Mouse (Mus musculus) kidney, postnatal 25 days (tissue): ENCODE measurements around the gene Rcan2.

Source experiments
- DNase-seq, 2 experiments: peaks; one replicate each; pipeline ENCODE4 v3.0.0; 2021; ENCODE audit warnings: mixed read lengths in 2 of 2

Gene Rcan2

GRCm38 (mm10) chr17:44025011-44025410 is 223.9 kb downstream of the Rcan2 start:
- no peak for DNase-seq

DNA sequence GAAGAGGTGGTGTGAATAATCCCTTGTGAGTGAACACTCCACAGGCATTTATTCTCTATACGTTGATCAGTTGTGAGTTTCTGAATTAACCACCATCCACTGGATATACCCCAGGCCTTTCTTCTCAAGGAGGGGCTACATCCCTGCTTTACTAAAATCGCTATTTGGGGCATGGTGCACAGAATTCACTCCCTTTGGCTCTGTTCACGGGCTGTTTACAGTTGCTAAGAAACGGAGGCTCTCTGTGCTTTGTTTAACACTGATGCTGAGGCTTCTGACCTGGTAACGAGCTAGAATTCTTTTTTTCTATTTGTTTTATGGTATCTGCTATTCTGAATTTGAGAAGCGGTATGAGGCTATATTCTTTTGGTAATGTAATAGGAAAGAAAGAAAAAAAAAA is 224.8 kb downstream of the Rcan2 start:
- no peak for DNase-seq

DNA sequence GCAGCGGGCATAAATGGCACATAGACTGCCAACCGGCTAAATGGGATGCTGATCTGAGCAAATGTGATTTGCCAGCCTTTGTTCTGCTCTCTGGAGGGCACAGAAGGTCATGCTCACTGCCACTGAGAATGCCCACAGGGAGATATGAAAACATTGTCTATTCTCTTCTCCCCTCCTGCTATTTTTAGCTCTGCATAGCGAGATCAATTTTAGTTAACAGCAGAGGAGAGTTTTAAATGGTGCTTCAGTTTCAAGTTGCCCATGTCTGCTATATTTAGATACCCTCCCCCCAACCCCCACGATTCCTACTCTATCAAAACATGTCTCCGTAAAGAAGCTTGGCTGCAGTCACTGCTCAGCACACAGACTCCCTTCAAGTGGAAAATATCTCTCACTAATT is 225.2 kb downstream of the Rcan2 start:
- no peak for DNase-seq

GRCm38 (mm10) chr17:44026786-44027185 is 225.6 kb downstream of the Rcan2 start:
- no peak for DNase-seq

GRCm38 (mm10) chr17:44027311-44027710 is 226.2 kb downstream of the Rcan2 start:
- no peak for DNase-seq

GRCm38 (mm10) chr17:44029616-44030015 is 228.5 kb downstream of the Rcan2 start:
- no peak for DNase-seq

DNA sequence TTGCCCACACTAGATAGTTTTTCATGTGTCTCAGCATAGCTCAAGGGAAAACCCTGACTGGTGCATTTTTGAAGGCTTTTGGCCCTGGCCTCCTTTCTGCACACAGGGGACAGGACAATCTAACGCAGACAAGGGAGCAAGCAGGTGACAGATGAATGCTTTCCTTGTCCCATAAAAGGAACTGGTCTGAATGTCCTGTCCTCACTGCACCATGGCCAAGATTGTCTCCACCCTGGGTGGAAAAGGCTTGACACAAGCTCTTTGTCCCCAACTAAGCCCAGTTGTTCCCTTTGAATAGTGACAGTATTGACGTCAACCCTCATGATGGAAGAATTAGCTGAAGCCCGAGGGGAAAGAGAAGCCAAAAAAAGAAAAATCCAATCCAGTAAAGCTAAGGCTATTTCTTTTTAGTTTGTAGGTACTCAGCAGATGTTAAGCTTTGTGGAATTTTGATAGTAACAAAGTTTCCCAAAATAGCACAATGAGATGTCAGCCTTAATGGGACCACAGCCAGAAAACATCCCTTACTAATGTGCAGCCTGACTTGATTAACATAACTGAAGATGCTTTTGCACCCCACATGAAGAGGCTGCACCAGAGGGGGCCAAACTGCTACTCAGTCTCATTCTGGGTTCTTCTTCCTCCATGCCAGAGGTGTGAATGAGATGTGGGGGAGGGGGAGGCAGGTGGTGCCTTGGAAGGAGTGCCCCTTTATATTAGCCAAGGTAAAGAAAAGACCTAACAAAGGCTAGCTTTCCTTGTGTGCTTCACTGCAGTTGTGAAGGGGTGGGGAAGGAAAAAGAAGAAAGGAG is 229.8 kb downstream of the Rcan2 start:
- DNase-seq: peak in 1 of 2 experiments; percentile 60

DNA sequence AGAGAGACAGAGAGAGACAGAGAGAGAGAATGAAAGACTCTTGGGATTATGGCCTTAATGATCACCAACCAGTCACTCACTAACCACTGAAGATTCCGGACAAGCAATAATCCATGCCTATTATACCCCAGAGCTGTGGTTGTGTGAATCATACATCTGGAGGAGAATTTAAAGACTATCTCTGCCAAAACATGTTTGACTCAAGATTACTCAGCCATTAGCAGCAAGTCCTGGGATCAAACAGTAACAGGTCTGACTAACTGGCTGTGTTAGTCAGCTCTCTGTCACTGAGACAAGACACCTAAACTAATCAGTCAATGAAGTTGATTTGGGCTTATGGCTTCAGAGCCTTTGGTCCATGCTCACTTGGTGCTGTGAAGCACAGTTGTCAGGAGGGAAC is 233.9 kb downstream of the Rcan2 start:
- DNase-seq: no peak

DNA sequence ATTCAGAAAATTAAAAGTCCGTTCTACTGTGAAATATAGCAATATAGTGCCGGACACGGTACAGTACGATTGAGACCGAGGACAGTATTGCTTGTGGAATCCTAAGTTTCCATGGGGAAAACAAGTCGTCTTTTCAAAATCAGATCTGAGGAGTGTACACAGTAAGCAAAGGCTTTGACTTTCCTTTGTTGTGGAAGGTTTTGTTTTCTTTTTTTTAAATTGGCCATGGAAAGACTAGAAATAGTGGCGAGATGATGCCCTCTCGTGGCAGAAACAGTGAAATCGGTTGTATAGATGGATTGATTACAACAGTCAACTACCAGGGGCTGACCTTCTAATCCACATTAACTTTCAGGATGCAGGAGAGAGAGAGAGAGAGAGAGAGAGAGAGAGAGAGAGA is 237.5 kb downstream of the Rcan2 start:
- peak in 1 of 2 experiments; percentile 57 for DNase-seq

DNA sequence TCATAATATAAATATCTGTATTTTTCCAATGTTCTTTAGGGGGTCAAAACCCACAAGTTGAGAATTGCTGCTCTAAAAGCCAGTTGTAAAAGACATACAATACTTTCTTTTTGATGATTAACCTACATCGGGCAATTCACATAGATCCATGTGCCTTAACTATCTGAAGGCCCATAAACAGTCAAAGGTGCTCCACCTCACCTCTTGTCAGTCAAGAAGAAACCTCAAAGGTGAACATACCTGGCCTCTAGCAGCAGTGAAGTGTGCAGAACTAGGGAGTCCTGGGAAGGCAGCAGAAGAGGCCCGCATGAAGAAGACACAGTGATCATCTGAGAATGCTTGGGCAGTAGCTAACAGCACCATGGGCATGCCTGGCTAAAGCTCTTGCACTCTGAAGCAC is 239.3 kb downstream of the Rcan2 start:
- DNase-seq: no peak

DNA sequence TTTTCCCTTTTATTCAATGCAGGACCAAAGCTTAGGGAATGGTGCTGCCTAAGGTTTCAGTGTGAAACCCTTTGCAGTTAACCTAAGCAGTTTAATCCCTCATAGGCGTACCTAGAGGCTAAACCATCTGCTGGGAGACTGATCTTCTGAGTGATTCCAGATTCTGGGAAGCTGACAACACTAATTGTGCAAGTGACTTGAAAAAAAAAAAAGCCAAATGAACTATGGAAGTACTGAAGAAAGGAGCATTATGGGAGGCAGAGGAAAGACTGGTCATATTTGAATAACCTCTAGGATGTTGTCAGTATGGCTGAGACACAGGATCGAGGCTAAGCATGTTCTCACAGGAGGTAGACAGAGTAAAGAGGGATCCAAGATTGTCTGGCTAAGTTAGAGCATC is 241.2 kb downstream of the Rcan2 start:
- DNase-seq: no peak

GRCm38 (mm10) chr17:44042861-44043260 is 241.7 kb downstream of the Rcan2 start:
- DNase-seq: no peak

- no peak for DNase-seq
Measured at GRCm38 (mm10) chr17:44053427-44053826, 252.3 kb downstream of the Rcan2 start.

- no peak for DNase-seq
Measured at GRCm38 (mm10) chr17:44057123-44057522, 256.0 kb downstream of the Rcan2 start.

GRCm38 (mm10) chr17:44058145-44058544 is 257.0 kb downstream of the Rcan2 start:
- no peak for DNase-seq

GRCm38 (mm10) chr17:44060781-44061180 is 259.6 kb downstream of the Rcan2 start:
- DNase-seq: no peak

DNA sequence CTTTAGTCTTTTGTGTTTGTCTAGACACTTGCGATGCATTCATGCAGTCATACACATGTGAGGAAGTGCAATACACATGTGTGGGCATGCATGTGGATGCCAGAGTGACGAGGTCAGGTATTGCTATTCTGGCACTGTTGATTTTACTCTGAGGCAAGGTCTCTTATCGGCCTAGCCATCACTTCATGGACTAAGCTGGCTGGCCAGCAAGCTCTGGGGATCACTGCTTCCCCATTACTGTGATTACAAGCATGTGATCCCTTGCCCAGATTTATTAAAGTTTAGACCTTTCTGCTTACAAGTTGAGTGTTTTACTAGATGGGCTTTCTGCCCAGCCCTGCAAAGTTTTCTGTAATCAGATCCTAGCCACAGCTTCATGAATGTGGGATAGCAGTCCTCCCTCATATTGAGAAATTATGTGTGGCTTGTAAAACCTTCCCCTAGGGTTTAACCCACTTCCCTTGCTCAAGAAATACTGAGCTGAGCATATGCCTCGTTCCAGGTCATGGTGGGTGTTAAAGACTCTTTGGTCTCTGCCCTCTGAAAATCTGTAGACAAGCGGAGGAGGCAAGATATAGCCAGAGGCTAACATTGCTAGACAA is 260.2 kb downstream of the Rcan2 start:
- DNase-seq: no peak

GRCm38 (mm10) chr17:44068876-44069275 is 267.7 kb downstream of the Rcan2 start:
- no peak for DNase-seq

- DNase-seq: no peak
Measured at GRCm38 (mm10) chr17:44071680-44072079, 270.5 kb downstream of the Rcan2 start.

DNA sequence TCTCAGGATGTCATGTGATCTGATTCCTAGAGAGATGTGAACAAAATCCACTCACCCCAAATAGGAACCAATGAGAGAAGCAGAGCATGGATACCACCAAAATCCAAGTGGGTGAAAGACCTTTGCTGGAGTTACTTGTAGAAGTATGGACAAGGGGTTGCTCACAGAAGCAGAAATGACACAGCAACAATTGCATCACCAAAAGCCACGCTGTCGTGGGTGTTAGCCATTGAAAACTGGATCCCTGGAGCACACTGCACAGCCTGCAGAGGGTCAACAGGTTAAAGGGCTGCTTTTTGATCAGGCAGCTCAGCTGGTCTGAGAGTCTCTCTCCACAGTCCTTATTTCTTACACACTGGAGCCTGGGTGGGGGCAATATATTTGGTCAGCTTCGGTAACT is 274.4 kb downstream of the Rcan2 start:
- DNase-seq: no peak

DNA sequence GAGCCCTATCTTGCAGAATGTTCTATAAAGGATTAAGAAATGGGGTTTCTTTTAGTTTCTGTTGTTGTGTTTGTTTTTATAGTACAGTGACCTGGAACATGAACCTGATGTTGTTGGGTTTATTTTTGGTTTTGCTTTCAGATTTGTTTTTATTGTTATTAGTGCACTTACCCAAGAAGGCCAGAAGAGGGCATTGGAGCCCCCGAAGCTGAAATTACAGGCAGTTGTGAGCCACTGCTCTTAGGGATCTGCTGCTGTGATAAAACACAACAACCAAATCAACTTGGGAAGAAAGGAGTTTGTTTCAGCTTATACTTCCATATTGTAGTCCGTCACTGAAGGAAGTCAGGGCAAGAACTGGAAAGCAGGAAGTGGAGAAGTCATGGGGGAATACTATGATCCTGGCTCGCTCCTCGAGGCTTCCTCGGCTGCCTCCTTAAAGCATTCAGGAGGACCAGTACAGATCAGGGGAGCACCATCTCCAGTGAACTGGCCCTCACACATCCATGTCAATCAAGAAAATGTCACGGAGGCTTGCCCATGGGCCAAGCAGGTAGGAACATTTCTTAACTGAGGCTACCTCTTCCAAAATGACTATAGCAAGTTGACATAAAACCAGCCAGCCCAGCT is 275.0 kb downstream of the Rcan2 start:
- DNase-seq: peak in 1 of 2 experiments; percentile 36

DNA sequence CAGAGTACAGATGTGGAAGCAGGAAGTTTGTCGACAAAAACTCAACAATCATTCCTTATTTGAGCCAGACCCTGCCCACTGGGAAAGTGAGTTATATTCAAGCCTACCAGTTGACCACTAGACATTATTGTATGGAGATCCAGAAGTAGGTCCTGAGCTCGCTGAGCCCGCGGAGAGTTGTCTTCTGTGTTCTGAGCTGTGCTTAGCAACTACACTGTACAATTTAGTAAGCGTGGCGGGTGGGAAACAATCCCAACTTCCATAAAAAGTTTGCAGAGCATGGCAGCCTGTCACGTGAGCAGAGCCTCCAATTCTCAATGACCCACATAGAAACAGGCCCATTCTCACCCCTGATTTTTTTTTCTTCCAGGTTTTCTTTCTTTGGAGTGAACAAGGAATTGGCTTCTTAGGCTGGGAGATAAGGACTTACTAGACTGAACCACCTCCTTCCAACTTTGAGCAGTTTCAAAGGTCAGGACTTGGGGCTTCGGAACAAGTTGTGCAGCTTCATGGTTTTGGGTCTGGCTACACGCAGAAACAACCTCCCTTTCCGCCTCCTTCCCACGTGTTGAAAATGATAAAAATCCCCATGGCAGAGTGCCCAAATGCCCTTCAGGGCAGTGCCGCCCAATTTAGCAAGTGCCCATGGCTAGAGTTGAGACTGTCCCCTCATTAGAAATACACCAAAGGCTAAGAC is 276.1 kb downstream of the Rcan2 start:
- no peak for DNase-seq

DNA sequence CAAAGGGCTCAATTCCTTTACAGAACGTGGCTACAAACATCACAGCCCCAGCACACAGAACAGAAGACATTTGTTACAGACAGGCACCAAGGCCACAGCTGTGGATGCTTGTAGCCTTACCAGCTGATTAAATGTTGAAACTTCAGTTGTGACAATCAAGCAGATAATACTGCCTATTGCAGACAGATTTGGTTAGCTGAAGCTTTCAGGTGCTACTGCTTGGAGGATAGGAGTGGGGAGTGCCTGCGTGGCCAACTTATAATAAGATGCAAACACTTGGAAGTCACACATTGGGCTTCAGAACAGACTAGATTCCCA is 276.7 kb downstream of the Rcan2 start:
- DNase-seq: no peak
